Mouse (Mus musculus) heart, embryonic 12.5 days (tissue): ENCODE data around the gene Ankrd65. TPM values are rescaled to one million over a fixed set of nuclear protein-coding genes. Genes with fewer than 3 reads are reported as not detected.
A peak's percentile ranks its signal among the peaks of the same experiment; 100 is the strongest.

ENCODE experiments used
- ATAC-seq: fragments of 200-750 bp; cut with Nextera tagmentation; 2 replicates; pipeline ENCODE4 v1.8.0; 2017; ENCODE audit warnings: moderate TSS enrichment, moderate library complexity; ENCODE audit not compliant: insufficient number of reproducible peaks, low FRiP score
- H3K27ac ChIP-seq: fragments of 300-500 bp; sonication (generic); 2 replicates; pipeline ENCODE4 v1.5.1; 2016; ENCODE audit warnings: mild to moderate bottlenecking, moderate library complexity; ENCODE audit not compliant: poor library complexity, severe bottlenecking
- H3K27me3 ChIP-seq: fragments of 300-500 bp; sonication (generic); replicated peaks from 2 replicates; pipeline ENCODE4 v1.6.1; 2016; ENCODE audit warnings: mild to moderate bottlenecking, moderate library complexity
- H3K36me3 ChIP-seq: fragments of 300-500 bp; sonication (generic); 2 replicates; pipeline ENCODE4 v1.6.1; 2016; ENCODE audit warnings: mild to moderate bottlenecking, moderate library complexity
- H3K4me1 ChIP-seq: fragments of 300-500 bp; sonication (generic); replicated peaks from 2 replicates; pipeline ENCODE4 v1.6.1; 2016; ENCODE audit warnings: mild to moderate bottlenecking
- H3K4me2 ChIP-seq: fragments of 300-500 bp; sonication (generic); 2 replicates; pipeline ENCODE4 v1.6.1; 2016; ENCODE audit warnings: mild to moderate bottlenecking, moderate library complexity
- H3K4me3 ChIP-seq: fragments of 300-500 bp; sonication (generic); 2 replicates; pipeline ENCODE4 v1.5.1; 2016; ENCODE audit warnings: mild to moderate bottlenecking
- H3K9ac ChIP-seq: fragments of 300-500 bp; sonication (generic); 2 replicates; pipeline ENCODE4 v1.6.1; 2016; ENCODE audit warnings: mild to moderate bottlenecking, moderate library complexity
- H3K9me3 ChIP-seq: fragments of 300-500 bp; sonication (generic); replicated peaks from 2 replicates; pipeline ENCODE4 v1.6.1; 2016; ENCODE audit warnings: mild to moderate bottlenecking, moderate library complexity
- WGBS: fragments of 180-500 bp; shearing (Covaris S2); methylation state at CpG from one replicate; pipeline ENCODE4 v1.1.7; 2016; 5-methylcytosine and 5-hydroxymethylcytosine counted together
- polyA plus RNA-seq: library from polyadenylated mRNA; unstranded; fragments of >200 nt; fragmentation: Nextera tagmentation; extraction: Ambion mirVana; gene quantifications from 2 replicates; pipeline ENCODE4 v1.2.1, GENCODE M21; 2016

Ankrd65 gene
- polyA plus RNA-seq, 1 experiment from 2014 or later: not detected

- Histone ChIP-seq H3K9me3 (no peaks in the 10 kb centered on the region), H3K27me3 (no peaks in the 10 kb centered on the region), H3K4me1 (no peaks in the 10 kb centered on the region), H3K4me2 (no peak overlapping the region), H3K36me3 (peaks cover 92% of the 10 kb centered on the region), H3K27ac (no peak overlapping the region), H3K4me3 (no peak overlapping the region), H3K9ac (no peak overlapping the region)
- no peak for ATAC-seq
- WGBS: 84% methylated on average over 7 of the region's 7 CpGs
Measured at GRCm38 (mm10) chr4:155821025-155821424, 30.8 kb downstream of the Ankrd65 start.

- no peaks in the 10 kb centered on the region for H3K9me3 ChIP-seq
- peaks cover 91% of the 10 kb centered on the region for H3K36me3 ChIP-seq
- no peak for ATAC-seq
- H3K4me2 ChIP-seq: no peak overlapping the region
- H3K9ac ChIP-seq: no peak overlapping the region
- H3K4me3 ChIP-seq: no peak overlapping the region
- H3K27me3 ChIP-seq: no peaks in the 10 kb centered on the region
- H3K27ac ChIP-seq: no peak overlapping the region
- WGBS: 93% methylated on average over 16 of the region's 16 CpGs
- no peaks in the 10 kb centered on the region for H3K4me1 ChIP-seq
Measured at GRCm38 (mm10) chr4:155823443-155823842, 33.2 kb downstream of the Ankrd65 start.

GRCm38 (mm10) chr4:155829866-155830265, 39.6 kb downstream of the Ankrd65 start:
- no peak overlapping the region for H3K4me3 ChIP-seq
- peaks cover 27% of the 10 kb centered on the region for H3K4me1 ChIP-seq
- H3K27me3 ChIP-seq: no peaks in the 10 kb centered on the region
- no peaks in the 10 kb centered on the region for H3K9me3 ChIP-seq
- no peak overlapping the region for H3K4me2 ChIP-seq
- H3K36me3 ChIP-seq: peaks cover 43% of the 10 kb centered on the region
- no peak overlapping the region for H3K27ac ChIP-seq
- ATAC-seq: no peak
- no peak overlapping the region for H3K9ac ChIP-seq
- WGBS: 87% methylated on average over 4 of the region's 4 CpGs

- H3K4me3 ChIP-seq: 0 out of 2 replicates have a peak overlapping the region, but pooled peaks have one; percentile 86
- no peaks in the 10 kb centered on the region for H3K27me3 ChIP-seq
- H3K36me3 ChIP-seq: peaks cover 35% of the 10 kb centered on the region
- ATAC-seq: no peak
- peak overlapping the region; percentile 90 for H3K27ac ChIP-seq
- WGBS: 52% methylated on average over 8 of the region's 8 CpGs
- peak overlapping the region; percentile 91 for H3K4me2 ChIP-seq
- H3K4me1 ChIP-seq: peaks cover 27% of the 10 kb centered on the region
- no peak overlapping the region for H3K9ac ChIP-seq
- no peaks in the 10 kb centered on the region for H3K9me3 ChIP-seq
Measured at GRCm38 (mm10) chr4:155830596-155830995, 40.4 kb downstream of the Ankrd65 start.

GRCm38 (mm10) chr4:155831205-155831766, 41.0 kb downstream of the Ankrd65 start, which contains the start of gene Aurkaip1:
TSS of gene Aurkaip1 (plus strand) at chr4:155831272.
- Histone ChIP-seq H3K4me1 (peaks cover 27% of the 10 kb centered on the region), H3K4me2 (peak within 1 kb of the TSS; percentile 91), H3K9ac (peak within 1 kb of the TSS; percentile 95), H3K27ac (peak within 1 kb of the TSS; percentile 90), H3K36me3 (peaks cover 32% of the 10 kb centered on the region), H3K9me3 (no peaks in the 10 kb centered on the region), H3K4me3 (peak within 1 kb of the TSS; percentile 86), H3K27me3 (no peaks in the 10 kb centered on the region)
- under 1% methylated on average over 49 of the region's 49 CpGs for WGBS
- peak; percentile 94 for ATAC-seq

- peaks cover 27% of the 10 kb centered on the region for H3K4me1 ChIP-seq
- H3K4me2 ChIP-seq: peak overlapping the region; percentile 91
- H3K36me3 ChIP-seq: peaks cover 27% of the 10 kb centered on the region
- under 1% methylated on average over 25 of the region's 25 CpGs for WGBS
- no peaks in the 10 kb centered on the region for H3K9me3 ChIP-seq
- H3K27me3 ChIP-seq: no peaks in the 10 kb centered on the region
- H3K4me3 ChIP-seq: peak overlapping the region; percentile 86
- peak; percentile 36 for ATAC-seq
- H3K27ac ChIP-seq: peak overlapping the region; percentile 90
- peak overlapping the region; percentile 95 for H3K9ac ChIP-seq
Measured at GRCm38 (mm10) chr4:155831831-155832230, 41.6 kb downstream of the Ankrd65 start.

- H3K36me3 ChIP-seq: peaks cover 22% of the 10 kb centered on the region
- H3K9me3 ChIP-seq: no peaks in the 10 kb centered on the region
- ATAC-seq: no peak
- peak overlapping the region; percentile 86 for H3K4me3 ChIP-seq
- no peaks in the 10 kb centered on the region for H3K27me3 ChIP-seq
- H3K9ac ChIP-seq: peak overlapping the region; percentile 95
- peak overlapping the region; percentile 91 for H3K4me2 ChIP-seq
- H3K4me1 ChIP-seq: peaks cover 28% of the 10 kb centered on the region
- WGBS: 53% methylated on average over 10 of the region's 10 CpGs
- peak overlapping the region; percentile 90; the same call in 1 of the 2 replicates for H3K27ac ChIP-seq
Measured at GRCm38 (mm10) chr4:155832321-155832720, 42.1 kb downstream of the Ankrd65 start.

- ATAC-seq: no peak
- H3K27ac ChIP-seq: no peak overlapping the region
- WGBS: 83% methylated on average over 4 of the region's 4 CpGs
Measured at GRCm38 (mm10) chr4:155833234-155833633, 43.0 kb downstream of the Ankrd65 start.

GRCm38 (mm10) chr4:155833836-155834235, 43.6 kb downstream of the Ankrd65 start:
- peaks cover 10% of the 10 kb centered on the region for H3K36me3 ChIP-seq
- H3K4me3 ChIP-seq: no peak overlapping the region
- H3K4me1 ChIP-seq: peaks cover 43% of the 10 kb centered on the region
- H3K9me3 ChIP-seq: no peaks in the 10 kb centered on the region
- 0 out of 2 replicates have a peak, but pooled peaks have one; percentile 9 for ATAC-seq
- H3K9ac ChIP-seq: no peak overlapping the region
- no peaks in the 10 kb centered on the region for H3K27me3 ChIP-seq
- WGBS: 24% methylated on average over 2 of the region's 2 CpGs
- no peak overlapping the region for H3K4me2 ChIP-seq
- peak overlapping the region; percentile 42 for H3K27ac ChIP-seq

More at GRCm38 (mm10) chr4:155833234-155833633, 43.0 kb downstream of the Ankrd65 start:
- Histone ChIP-seq H3K9me3 (no peaks in the 10 kb centered on the region), H3K4me1 (peaks cover 37% of the 10 kb centered on the region), H3K4me2 (no peak overlapping the region), H3K9ac (no peak overlapping the region), H3K4me3 (no peak overlapping the region), H3K36me3 (peaks cover 13% of the 10 kb centered on the region), H3K27me3 (no peaks in the 10 kb centered on the region)

- no peaks in the 10 kb centered on the region for H3K9me3 ChIP-seq
- peak overlapping the region; percentile 77; the same call in 1 of the 2 replicates for H3K27ac ChIP-seq
- peaks cover 4% of the 10 kb centered on the region; the same call in 1 of the 2 replicates for H3K27me3 ChIP-seq
- 50% methylated on average over 11 of the region's 11 CpGs for WGBS
- 0 out of 2 replicates have a peak overlapping the region, but pooled peaks have one; percentile 25 for H3K9ac ChIP-seq
- no peak overlapping the region for H3K4me3 ChIP-seq
- 0 out of 2 replicates have a peak overlapping the region, but pooled peaks have one; percentile 9 for H3K4me2 ChIP-seq
- peaks cover 17% of the 10 kb centered on the region for H3K36me3 ChIP-seq
- H3K4me1 ChIP-seq: peaks cover 63% of the 10 kb centered on the region
- no peak for ATAC-seq
Measured at GRCm38 (mm10) chr4:155837404-155838010, 47.3 kb downstream of the Ankrd65 start.
